Mouse (Mus musculus) midbrain, postnatal 0 days (tissue): ENCODE measurements around the gene Gm44973. TPM values are rescaled to one million over a fixed set of nuclear protein-coding genes. Genes with fewer than 3 reads are reported as not detected.
"Not testable (repeated sequence)": the region's sequence is repeated elsewhere in the genome, so short reads cannot be mapped to it uniquely, and the experiment has no call there.

Experiments used
- ATAC-seq: fragments of 200-750 bp; cut with Nextera tagmentation; 2 replicates; pipeline ENCODE4 v1.8.0; 2017; ENCODE audit warnings: moderate number of reproducible peaks, mild to moderate bottlenecking, moderate TSS enrichment, moderate library complexity; ENCODE audit not compliant: low FRiP score
- DNase-seq: peaks from one replicate; pipeline ENCODE4 v3.0.0-alpha.2; 2015; ENCODE audit warnings: low spot score
- H3K27ac ChIP-seq: fragments of 300-500 bp; sonication (generic); 2 replicates; pipeline ENCODE4 v1.5.1; 2014; ENCODE audit warnings: low read depth, mild to moderate bottlenecking, low read length, mixed read lengths
- H3K27me3 ChIP-seq: fragments of 300-500 bp; sonication (generic); 2 replicates; pipeline ENCODE4 v1.6.1; 2014; ENCODE audit warnings: low read length, control low read depth, mixed read lengths; ENCODE audit not compliant: insufficient read depth
- H3K36me3 ChIP-seq: fragments of 300-500 bp; sonication (generic); 2 replicates; pipeline ENCODE4 v1.6.1; 2014; ENCODE audit warnings: low read length, control low read depth, mixed read lengths; ENCODE audit not compliant: insufficient read depth
- H3K4me1 ChIP-seq: fragments of 300-500 bp; sonication (generic); 2 replicates; pipeline ENCODE4 v1.6.1; 2014; ENCODE audit warnings: mild to moderate bottlenecking, control low read depth, antibody characterized with exemption, low read length, mixed read lengths; ENCODE audit not compliant: insufficient read depth
- H3K4me2 ChIP-seq: fragments of 300-500 bp; sonication (generic); 2 replicates; pipeline ENCODE4 v1.6.1; 2014; ENCODE audit warnings: low read depth, mild to moderate bottlenecking, low read length, mixed read lengths; ENCODE audit not compliant: poor library complexity, severe bottlenecking
- H3K4me3 ChIP-seq: fragments of 300-500 bp; sonication (generic); 2 replicates; pipeline ENCODE4 v1.5.1; 2014; ENCODE audit warnings: low read depth, mild to moderate bottlenecking, low read length, moderate library complexity
- H3K9ac ChIP-seq: fragments of 300-500 bp; sonication (generic); replicated peaks from 2 replicates; pipeline ENCODE4 v1.6.1; 2014; ENCODE audit warnings: mild to moderate bottlenecking, low read length, moderate library complexity, mixed read lengths; ENCODE audit not compliant: poor library complexity, severe bottlenecking
- H3K9me3 ChIP-seq: fragments of 300-500 bp; sonication (generic); 2 replicates; pipeline ENCODE4 v1.6.1; 2016; ENCODE audit warnings: low read length, control low read depth
- CTCF ChIP-seq: IDR thresholded peaks from 2 replicates; pipeline ENCODE4 v1.5.1; 2016; ENCODE audit warnings: antibody characterized with exemption, mild to moderate bottlenecking
- WGBS: fragments of 180-500 bp; shearing (Covaris S2); extraction: QIAGEN DNeasy Blood & Tissue Kit; methylation state at CpG from one replicate; pipeline ENCODE4 v1.1.7; 2014; 5-methylcytosine and 5-hydroxymethylcytosine counted together
- polyA plus RNA-seq: library from polyadenylated mRNA; unstranded; fragments of >200 nt; fragmentation: Nextera tagmentation; extraction: Ambion mirVana; gene quantifications from 2 replicates; pipeline ENCODE4 v1.2.1, GENCODE M21; 2015
- total RNA-seq: library from RNA; depleted of rRNA; stranded (reverse); fragments of >200 nt; gene quantifications from 2 replicates; pipeline ENCODE4 v1.2.3, GENCODE M21; 2014

Gene Gm44973
- total and polyA plus RNA-seq, 2 experiments from 2014 or later, result 1.2 TPM; not detected in 1

GRCm38 (mm10) chr7:4996934-4997333 is 18.4 kb upstream of the Gm44973 start:
- peaks cover 14% of the 10 kb centered on the region for H3K4me1 ChIP-seq
- no peak for ATAC-seq
- H3K9ac ChIP-seq, result peak overlapping the region; percentile 99
- no peaks in the 10 kb centered on the region for H3K9me3 ChIP-seq
- WGBS, result 61% methylated on average over 6 of the region's 8 CpGs
- H3K4me3 ChIP-seq, result peak overlapping the region; percentile 84
- peak overlapping the region; percentile 88 for H3K27ac ChIP-seq
- TF ChIP-seq CTCF, result no peak
- peak overlapping the region; percentile 91 for H3K4me2 ChIP-seq
- H3K27me3 ChIP-seq, result no peaks in the 10 kb centered on the region
- DNase-seq, result no peak
- H3K36me3 ChIP-seq, result peaks cover 12% of the 10 kb centered on the region

DNA sequence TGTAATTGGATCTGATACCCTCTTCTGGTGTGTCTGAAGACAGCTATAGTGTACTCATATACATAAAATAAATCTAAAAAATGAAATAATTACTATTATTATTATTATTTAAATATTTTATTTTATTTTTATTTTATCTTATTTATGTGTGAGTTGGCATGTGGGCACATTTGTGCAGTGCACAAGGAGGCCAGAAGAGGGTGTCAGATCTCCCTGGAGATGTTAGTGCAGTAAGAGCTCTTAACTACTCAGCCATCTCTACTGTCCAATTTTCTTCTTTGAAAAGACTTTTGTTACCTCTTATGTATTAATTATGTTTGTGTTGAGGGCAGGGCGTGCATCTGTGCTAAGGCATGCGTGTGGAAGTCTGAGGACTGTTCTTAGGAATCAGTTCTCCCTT is 15.4 kb upstream of the Gm44973 start:
- no peak overlapping the region for H3K9ac ChIP-seq
- DNase-seq, result no peak
- no peaks in the 10 kb centered on the region for H3K9me3 ChIP-seq
- H3K4me2 ChIP-seq, result no peak overlapping the region
- 74% methylated on average over 2 of the region's 2 CpGs for WGBS
- H3K36me3 ChIP-seq, result no peaks in the 10 kb centered on the region
- no peaks in the 10 kb centered on the region for H3K27me3 ChIP-seq
- ATAC-seq, result no peak
- peak; percentile 48 for TF ChIP-seq CTCF
- peaks cover 5% of the 10 kb centered on the region; the same call in 1 of the 2 replicates for H3K4me1 ChIP-seq
- no peak overlapping the region for H3K4me3 ChIP-seq
- no peak overlapping the region for H3K27ac ChIP-seq

- WGBS, result 70% methylated on average over 8 of the region's 8 CpGs
- not testable (repeated sequence) for H3K4me1 ChIP-seq, H3K27ac ChIP-seq, H3K4me2 ChIP-seq, H3K4me3 ChIP-seq, H3K9ac ChIP-seq, DNase-seq, H3K9me3 ChIP-seq, ATAC-seq, H3K27me3 ChIP-seq
- H3K36me3 ChIP-seq, result peaks cover 11% of the 10 kb centered on the region
Measured at GRCm38 (mm10) chr7:5002876-5003275, 12.4 kb upstream of the Gm44973 start.

- 0 out of 2 replicates have a peak, but pooled peaks have one; percentile 10 for TF ChIP-seq CTCF
- H3K27me3 ChIP-seq, result no peaks in the 10 kb centered on the region
- no peak overlapping the region for H3K4me3 ChIP-seq
- WGBS, result 94% methylated on average over 26 of the region's 26 CpGs
- H3K9ac ChIP-seq, result no peak overlapping the region
- DNase-seq (no peak), ATAC-seq (no peak)
- no peaks in the 10 kb centered on the region for H3K4me1 ChIP-seq
- H3K4me2 ChIP-seq, result no peak overlapping the region
- H3K9me3 ChIP-seq, result no peaks in the 10 kb centered on the region
- peaks cover 55% of the 10 kb centered on the region for H3K36me3 ChIP-seq
- no peak overlapping the region for H3K27ac ChIP-seq
Measured at GRCm38 (mm10) chr7:5008229-5008628, 7.1 kb upstream of the Gm44973 start.

- Histone ChIP-seq H3K36me3 (peaks cover 43% of the 10 kb centered on the region), H3K9ac (no peak overlapping the region), H3K27me3 (no peaks in the 10 kb centered on the region), H3K27ac (no peak overlapping the region), H3K9me3 (no peaks in the 10 kb centered on the region), H3K4me3 (no peak overlapping the region), H3K4me1 (no peaks in the 10 kb centered on the region), H3K4me2 (no peak overlapping the region)
- no peak for DNase-seq
- no peak for TF ChIP-seq CTCF
- WGBS, result 92% methylated on average over 27 of the region's 27 CpGs
- no peak for ATAC-seq
Measured at GRCm38 (mm10) chr7:5012681-5013513, 2.4 kb upstream of the Gm44973 start.
